Mouse (Mus musculus) frontal cortex, adult (tissue): ENCODE data around the gene Nol4l.

Experiments used
- ATAC-seq: cut with Nextera tagmentation; 2 replicates; pipeline ENCODE4 v1.9.2; 2017; ENCODE audit warnings: mild to moderate bottlenecking, moderate library complexity, mixed read lengths; ENCODE audit not compliant: low TSS enrichment

Gene Nol4l

GRCm38 (mm10) chr2:153483118-153483983 is 46.4 kb downstream of the Nol4l start:
- ATAC-seq = peak; percentile 29; the same call in 1 of the 2 replicates

GRCm38 (mm10) chr2:153481861-153482120 is 48.0 kb downstream of the Nol4l start:
- no peak for ATAC-seq

- peak; percentile 47 for ATAC-seq
Observed at GRCm38 (mm10) chr2:153481108-153481860, 48.5 kb downstream of the Nol4l start.

- no peak for ATAC-seq
Observed at GRCm38 (mm10) chr2:153479486-153479885, 50.3 kb downstream of the Nol4l start.

- ATAC-seq = peak; percentile 54
Observed at GRCm38 (mm10) chr2:153478583-153478982, 51.2 kb downstream of the Nol4l start.

- 0 out of 2 replicates have a peak, but pooled peaks have one; percentile 21 for ATAC-seq
Observed at GRCm38 (mm10) chr2:153475114-153476112, 54.4 kb downstream of the Nol4l start.

- ATAC-seq = 0 out of 2 replicates have a peak, but pooled peaks have one; percentile 14
Observed at GRCm38 (mm10) chr2:153470983-153471382, 58.8 kb downstream of the Nol4l start.

GRCm38 (mm10) chr2:153469764-153470163 is 60.0 kb downstream of the Nol4l start:
- peak; percentile 87 for ATAC-seq

GRCm38 (mm10) chr2:153469317-153469716 is 60.5 kb downstream of the Nol4l start:
- 0 out of 2 replicates have a peak, but pooled peaks have one; percentile 11 for ATAC-seq

GRCm38 (mm10) chr2:153467372-153467771 is 62.4 kb downstream of the Nol4l start:
- no peak for ATAC-seq

- ATAC-seq = no peak
Observed at GRCm38 (mm10) chr2:153463257-153463656, 66.5 kb downstream of the Nol4l start.

- ATAC-seq = no peak
Observed at GRCm38 (mm10) chr2:153458022-153458441, 71.7 kb downstream of the Nol4l start.

GRCm38 (mm10) chr2:153457467-153457866 is 72.3 kb downstream of the Nol4l start:
- ATAC-seq = no peak

- ATAC-seq = no peak
Observed at GRCm38 (mm10) chr2:153454841-153455506, 74.8 kb downstream of the Nol4l start.

GRCm38 (mm10) chr2:153453961-153454759 is 75.6 kb downstream of the Nol4l start:
- no peak for ATAC-seq

GRCm38 (mm10) chr2:153448519-153448918 is 81.3 kb downstream of the Nol4l start:
- ATAC-seq = no peak

GRCm38 (mm10) chr2:153447719-153448118 is 82.1 kb downstream of the Nol4l start:
- ATAC-seq = no peak

GRCm38 (mm10) chr2:153446476-153446875 is 83.3 kb downstream of the Nol4l start:
- no peak for ATAC-seq

GRCm38 (mm10) chr2:153446017-153446408 is 83.8 kb downstream of the Nol4l start:
- no peak; the same call in 1 of the 2 replicates for ATAC-seq
